Mouse (Mus musculus) thymus, adult 2 months (tissue): Measurements from ENCODE around the gene Fry.

Experiments used
- CTCF ChIP-seq: fragments of 200-500 bp; IDR thresholded peaks from 2 replicates; pipeline ENCODE4 v1.5.1; 2012; ENCODE audit warnings: mild to moderate bottlenecking, control low read depth, low read length, moderate library complexity, borderline replicate concordance; ENCODE audit not compliant: control insufficient read depth, poor library complexity, insufficient read depth; ENCODE audit errors: extremely low read depth
- POLR2A ChIP-seq: fragments of 200-500 bp; IDR thresholded peaks from 2 replicates; pipeline ENCODE4 v1.6.1; 2012; ENCODE audit warnings: mild to moderate bottlenecking, low read length, control low read depth, moderate library complexity; ENCODE audit not compliant: control insufficient read depth, poor library complexity, insufficient read depth; ENCODE audit errors: extremely low read depth

DNA sequence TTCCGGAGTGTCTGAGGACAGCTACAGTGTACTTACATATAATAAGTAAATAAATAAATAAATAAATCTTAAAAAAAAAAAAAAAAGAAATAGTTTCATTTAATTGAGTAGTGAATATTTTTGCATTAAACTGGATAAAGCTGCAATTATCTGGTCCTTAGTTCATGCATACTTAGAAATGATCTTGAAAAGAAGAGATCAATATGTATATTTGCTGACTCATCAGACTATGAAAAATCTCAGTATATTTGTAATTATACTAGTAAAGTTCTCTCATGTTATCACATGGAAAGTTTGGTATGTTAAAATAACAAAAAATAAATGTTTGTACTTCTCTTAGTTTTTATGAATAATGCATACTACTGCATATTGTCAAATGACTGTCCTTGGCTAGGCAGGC, 229.9 kb downstream of the Fry start:
- TF ChIP-seq CTCF, result no peak
- TF ChIP-seq POLR2A, result no peak
